Mouse (Mus musculus): Measurements from ENCODE around the gene Carm1.
"Not testable (repeated sequence)": the region's sequence is repeated elsewhere in the genome, so short reads cannot be mapped to it uniquely, and the experiment has no call there.

Gene Carm1

GRCm38 (mm10) chr9:21537009-21537408, 9.7 kb upstream of the Carm1 start:
- DNase-seq (ENCODE audit: extremely low spot score), result no peak

GRCm38 (mm10) chr9:21539981-21540753, 6.5 kb upstream of the Carm1 start:
- DNase-seq (ENCODE audit: extremely low spot score), result no peak

DNA sequence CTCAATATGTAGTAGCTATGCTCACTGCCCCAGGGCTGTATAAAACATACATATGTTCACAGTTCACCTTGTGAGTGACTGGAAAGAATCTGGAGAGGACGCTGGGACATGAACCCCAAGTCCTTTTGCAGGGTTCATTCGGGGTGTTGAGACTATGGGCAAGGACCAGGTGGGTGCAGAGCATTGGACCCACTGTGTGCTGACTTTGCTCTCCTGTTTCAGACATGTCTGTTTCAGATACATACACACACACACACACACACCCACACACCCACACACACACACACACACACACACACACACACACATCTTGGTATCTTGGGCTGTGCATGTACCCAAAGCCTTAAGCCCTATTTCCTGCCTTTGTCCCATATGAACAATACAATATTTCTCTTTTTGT, 4.7 kb upstream of the Carm1 start:
- not testable (repeated sequence) for DNase-seq (ENCODE audit: extremely low spot score)

- DNase-seq (ENCODE audit: extremely low spot score), result no peak
Observed at GRCm38 (mm10) chr9:21545351-21545915, 1.3 kb upstream of the Carm1 start.

DNA sequence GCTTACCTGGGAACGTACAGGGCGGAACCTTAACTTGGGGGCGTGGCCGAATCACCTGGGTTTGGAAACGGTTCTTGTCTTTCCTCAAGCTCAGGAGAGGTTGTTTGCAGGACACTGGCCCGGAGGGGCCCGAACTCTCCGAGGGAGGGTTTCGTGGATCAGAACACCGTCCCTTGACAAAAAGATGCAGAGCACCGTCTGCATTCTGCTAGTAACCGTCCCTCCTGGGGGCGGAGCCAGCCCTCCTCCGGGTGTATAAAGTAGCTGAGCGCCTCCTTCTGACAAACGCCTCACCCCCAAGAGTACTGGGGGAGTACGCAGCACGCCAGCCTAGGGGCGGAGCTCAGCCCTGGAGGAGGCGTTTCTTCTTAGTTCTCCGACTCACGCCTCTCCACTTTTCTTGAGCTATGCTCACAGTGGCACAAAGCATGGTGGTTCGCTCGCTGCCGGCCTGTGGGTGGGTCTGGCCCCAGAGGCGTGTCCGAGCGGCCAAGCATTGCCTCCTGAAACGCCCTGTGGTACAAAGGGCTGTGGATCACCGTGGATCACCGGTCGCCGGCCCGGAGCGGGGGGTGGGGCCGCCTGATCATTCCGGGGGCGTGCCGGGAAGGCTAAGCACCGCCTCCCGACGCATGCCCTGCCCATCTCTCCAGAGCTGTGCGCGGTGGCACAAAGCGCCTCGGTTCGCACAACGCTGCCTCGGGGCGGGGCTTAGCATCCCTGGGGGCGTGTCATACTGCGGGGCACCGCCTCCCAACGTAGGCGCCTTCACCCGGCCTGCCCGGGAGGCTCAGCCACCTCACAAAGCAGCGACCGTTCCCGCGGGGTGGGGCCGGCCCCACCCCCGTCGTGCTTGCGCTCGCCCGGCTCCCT, 542 bp upstream of the Carm1 start:
- DNase-seq (ENCODE audit: extremely low spot score), result peak; percentile 100

DNA sequence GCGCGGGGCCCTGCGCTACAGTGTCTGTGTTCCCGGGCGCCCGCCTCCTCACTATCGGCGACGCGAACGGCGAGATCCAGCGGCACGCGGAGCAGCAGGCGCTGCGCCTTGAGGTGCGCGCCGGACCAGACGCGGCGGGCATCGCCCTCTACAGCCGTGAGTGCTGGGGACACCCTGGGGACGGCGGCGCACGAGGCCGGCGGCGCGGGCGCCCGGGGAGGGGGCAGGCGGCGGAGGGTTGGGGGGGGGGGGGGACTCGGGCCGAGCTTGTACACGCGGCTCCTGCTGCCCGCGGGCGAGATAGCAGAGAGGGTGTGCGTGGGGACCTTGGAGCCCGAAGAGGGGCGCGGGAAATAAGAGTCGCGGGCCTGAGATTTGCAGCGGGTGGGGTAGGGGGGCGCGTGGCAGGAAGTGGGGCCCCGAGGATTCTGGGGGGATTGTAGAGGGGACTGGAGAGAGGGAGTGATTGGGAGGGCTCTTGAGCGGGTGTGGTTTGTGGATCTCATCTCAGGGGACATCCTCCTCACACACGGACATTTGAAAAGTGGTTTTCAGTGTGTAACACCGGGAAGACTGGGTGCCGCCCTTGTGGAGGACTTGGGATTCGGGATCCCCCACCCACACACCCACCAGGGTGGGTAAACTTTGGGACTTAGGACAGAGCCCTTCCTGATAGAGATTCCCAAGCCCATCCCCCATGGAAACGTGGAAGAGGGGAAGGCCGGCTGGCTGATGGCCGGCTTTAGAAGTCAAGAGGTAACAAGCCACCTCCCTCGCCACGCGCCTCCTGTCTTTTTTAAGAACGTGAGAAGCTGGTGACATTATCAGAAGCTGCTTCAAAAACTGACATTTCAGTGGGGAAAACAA, 614 bp downstream of the Carm1 start:
- peak; percentile 73 for DNase-seq (ENCODE audit: extremely low spot score)

DNA sequence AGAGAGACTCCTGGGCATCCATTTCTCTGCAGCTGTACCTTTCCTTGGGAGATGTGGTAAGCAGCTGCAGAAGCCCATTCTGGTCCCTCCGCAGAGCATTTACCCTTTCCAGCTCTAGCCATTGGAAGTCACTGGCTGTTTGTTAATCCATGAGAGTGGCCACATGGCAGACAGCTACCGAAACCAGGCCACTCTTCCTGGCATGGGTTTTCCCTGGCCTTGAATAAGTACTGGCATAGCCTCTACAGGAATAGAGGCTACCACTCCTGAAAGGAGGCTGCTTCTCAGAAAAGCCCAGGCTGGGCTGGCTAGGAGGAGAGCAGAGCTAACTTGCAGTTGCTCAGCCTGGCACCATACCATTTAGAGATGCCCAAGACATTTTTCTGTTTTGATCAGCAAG, 4.4 kb downstream of the Carm1 start:
- no peak for DNase-seq (ENCODE audit: extremely low spot score)

GRCm38 (mm10) chr9:21553607-21554273, 7.0 kb downstream of the Carm1 start:
- DNase-seq (ENCODE audit: extremely low spot score), result no peak

DNA sequence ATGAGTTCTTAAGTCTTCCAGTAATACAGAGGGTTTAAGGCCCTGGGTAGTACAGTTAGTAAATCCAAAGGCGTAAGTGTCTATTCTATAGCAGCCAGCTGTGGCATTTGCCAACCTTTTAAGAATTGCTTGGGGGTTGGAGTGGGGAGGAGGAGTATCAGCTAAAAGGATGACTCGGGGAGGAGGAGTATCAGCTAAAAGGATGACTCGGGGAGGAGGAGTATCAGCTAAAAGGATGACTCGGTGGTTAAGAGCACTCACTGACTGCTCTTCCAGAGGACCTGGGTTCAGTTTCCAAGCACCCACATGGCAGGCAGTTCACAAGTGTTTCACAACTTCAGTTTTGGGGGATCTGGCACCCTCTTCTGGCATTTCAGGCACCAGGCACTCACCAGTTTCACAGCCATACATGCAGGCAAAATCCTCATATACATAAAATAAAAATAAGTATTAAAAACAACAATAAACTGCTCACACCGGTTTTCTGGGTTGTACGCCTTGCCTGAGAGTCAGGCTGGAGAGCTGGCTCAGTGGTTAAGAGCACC, 8.6 kb downstream of the Carm1 start:
- no peak for DNase-seq (ENCODE audit: extremely low spot score)

DNA sequence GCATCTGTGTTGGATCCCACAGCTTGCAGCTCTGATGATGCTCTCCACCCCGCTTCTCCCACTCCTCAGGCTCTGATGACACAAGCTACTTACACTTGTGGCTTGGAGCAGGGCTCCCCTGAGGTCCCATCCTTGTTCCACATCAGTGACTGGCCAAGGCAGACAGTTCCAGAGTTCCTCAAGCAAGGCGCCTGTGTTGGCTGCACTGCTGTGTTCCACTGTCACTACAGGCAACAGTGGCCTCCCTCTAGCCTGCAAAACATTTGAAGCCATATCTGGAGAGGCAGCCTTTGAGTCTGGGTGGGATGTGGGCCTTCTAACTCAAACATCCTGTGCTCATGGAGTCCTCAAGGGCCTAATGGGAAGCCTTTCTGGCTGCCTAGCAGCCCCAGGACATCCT, 10.3 kb downstream of the Carm1 start:
- DNase-seq (ENCODE audit: extremely low spot score), result no peak

DNA sequence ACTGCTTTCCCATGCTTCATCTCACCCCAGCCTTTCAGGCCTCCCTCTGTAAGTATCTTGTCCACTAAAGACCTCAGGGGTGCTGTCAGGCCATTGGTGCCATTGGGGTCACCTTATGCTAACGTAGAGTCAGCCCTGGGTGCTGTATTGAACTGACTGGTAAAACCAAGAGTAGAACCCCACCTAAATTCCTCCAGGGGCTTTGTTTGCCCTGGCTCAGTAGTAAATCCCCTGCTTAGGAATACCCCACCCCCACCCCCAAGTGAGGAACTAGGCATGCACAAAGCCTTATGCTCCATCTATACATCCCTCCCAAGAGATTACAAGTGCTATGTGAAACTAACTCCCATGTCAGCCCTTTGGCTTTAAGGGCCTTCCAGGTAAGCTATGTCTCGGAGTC, 10.9 kb downstream of the Carm1 start:
- no peak for DNase-seq (ENCODE audit: extremely low spot score)

DNA sequence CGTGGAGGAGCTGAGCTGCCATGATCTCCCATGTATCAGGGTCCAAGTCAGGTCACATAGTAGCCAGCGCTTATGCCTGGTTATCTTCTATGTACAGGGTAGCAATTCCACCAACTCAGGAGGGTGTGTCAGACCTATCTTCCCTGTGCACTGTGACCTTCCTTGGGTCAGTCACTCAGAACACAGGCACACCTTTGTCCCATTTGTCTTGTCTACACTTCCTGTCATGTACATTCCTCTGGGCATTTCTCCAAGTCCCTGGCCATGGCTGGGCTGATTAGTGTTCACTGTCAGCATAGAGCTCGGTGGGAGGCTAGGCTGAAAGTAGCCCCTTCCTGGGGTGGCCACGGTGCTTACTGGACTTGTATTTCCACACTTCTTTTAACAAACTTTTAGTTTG, 11.7 kb downstream of the Carm1 start:
- no peak for DNase-seq (ENCODE audit: extremely low spot score)

GRCm38 (mm10) chr9:21559151-21559550, 12.5 kb downstream of the Carm1 start:
- DNase-seq (ENCODE audit: extremely low spot score), result no peak

DNA sequence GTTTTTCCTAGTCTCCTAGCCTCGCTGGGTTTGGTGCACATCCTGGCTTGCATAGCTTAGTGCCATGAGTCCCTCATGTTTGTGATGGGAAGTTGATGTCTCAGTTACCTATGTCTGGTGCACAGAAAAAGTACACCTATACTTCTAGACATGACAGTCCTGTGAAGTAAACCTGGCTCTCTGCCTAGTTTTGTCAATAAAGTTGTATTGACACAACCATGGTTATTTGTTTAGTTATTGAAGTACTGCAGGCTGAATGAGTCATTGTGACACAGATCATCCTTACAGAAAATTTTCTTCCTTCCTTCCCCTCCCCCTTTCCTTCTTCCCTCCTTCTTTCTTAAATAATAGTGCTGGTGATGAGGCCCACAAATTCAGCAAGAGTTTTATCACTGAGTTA, 17.7 kb downstream of the Carm1 start:
- DNase-seq (ENCODE audit: extremely low spot score), result no peak

DNA sequence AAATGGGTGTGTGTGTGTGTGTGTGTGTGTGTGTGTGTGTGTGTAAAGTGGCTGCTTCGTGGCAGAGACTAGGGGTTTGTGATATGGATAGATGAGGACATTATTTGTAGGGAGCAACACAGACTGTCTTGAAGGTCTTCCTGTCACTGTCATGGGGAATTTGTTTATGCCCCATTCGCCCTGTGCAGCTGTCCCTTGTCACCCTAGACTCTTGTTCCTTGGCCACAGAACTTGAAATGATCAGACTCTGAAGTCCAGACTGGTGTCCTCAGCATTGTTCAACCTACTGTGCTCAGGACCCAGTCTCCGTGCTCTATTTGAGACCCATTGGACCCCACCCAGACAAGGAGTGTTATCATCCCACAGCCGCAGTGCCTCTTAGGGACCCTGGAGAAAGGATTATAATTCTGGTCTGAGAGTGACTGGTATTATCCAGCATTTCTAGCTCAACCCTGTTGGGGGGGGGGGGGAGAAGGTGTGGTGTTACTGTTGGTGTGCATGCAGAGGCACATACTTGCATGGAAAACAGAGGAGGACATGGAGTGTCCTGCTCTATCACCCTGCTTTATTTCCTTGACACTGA, 18.4 kb downstream of the Carm1 start:
- DNase-seq (ENCODE audit: extremely low spot score), result no peak

DNA sequence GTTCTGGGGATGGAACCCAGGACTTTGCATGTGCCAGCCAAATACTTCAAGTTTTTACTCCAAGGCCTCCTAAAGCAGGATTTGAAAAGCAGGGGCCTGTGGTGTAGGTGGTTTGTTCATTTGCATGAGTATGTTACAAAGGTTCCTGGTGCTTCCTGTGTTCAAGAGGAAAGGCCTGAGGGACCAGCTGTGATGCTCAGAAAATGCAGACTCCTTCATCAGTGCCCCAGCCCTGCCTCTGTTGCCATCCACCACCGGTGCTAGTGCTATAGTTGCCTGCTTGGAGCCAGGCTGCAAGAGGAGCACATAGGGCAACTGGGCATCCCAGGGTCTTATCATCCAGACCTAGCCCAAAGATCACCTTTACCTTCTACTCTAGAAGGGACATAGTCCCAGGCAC, 19.8 kb downstream of the Carm1 start:
- DNase-seq (ENCODE audit: extremely low spot score), result no peak

GRCm38 (mm10) chr9:21567051-21567450, 20.4 kb downstream of the Carm1 start:
- DNase-seq (ENCODE audit: extremely low spot score), result no peak

DNA sequence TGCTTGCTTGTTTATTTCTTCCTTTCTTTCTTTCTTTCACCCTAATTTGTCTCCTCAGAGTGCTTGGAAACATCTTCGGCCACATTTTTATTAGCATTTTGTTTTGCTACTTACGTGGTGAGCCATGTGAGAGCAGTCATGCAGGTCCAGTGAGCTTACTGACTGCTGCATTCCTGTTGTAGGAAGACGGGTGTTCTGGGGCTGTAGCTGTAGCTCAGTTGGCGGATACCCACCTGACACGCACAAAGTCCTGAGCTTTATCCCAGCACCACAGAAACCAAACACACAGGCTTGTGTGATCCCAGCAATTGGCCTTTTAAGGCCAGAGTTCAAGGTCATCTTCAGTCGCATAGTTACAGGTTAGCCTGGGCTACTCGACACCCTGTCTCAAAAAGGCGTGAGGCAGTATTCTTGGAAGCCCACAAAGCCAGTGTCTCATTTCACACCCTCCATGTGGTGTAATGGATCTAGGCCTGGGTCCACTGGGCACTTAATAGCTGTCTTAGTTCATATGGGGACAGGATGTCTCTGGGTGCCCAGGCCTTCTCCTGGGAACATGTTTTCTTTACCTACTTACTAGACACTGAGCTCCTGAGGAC, 22.1 kb downstream of the Carm1 start:
- no peak for DNase-seq (ENCODE audit: extremely low spot score)

- DNase-seq (ENCODE audit: extremely low spot score), result no peak
Observed at GRCm38 (mm10) chr9:21574012-21574801, 27.5 kb downstream of the Carm1 start.
